8 mouse cellular contexts compared by ENCODE assay signal in genomic region chr9:14379769-14380385, GRCm38 (mm10). TPM values are rescaled to one million over a fixed set of nuclear protein-coding genes. Genes with fewer than 3 reads are reported as not detected.
DNase-seq lines count a peak whose midpoint lies in the region; ATAC-seq and TF ChIP-seq lines count a peak whose summit lies in the region.

No protein-coding gene starts in this region.

- intact Hi-C loops in gastrocnemius, postnatal 36 days (cut with DNase I): no loop called here

- TF ChIP-seq POLR2A in thymus, adult 2 months (IDR thresholded peaks at IDR 0.05; ENCODE audit: control insufficient read depth, extremely low read depth, insufficient read depth, low read length, poor library complexity): no peak
- no peak for TF ChIP-seq POLR2A in limb, embryonic 14.5 days (IDR thresholded peaks at IDR 0.05; ENCODE audit: borderline replicate concordance, extremely low read depth, insufficient read depth, insufficient read length)

- no peak for DNase-seq in frontal cortex, postnatal 10 days (ENCODE audit: low spot score in 2 of 2)
- DNase-seq in thymus, adult 2 months: no peak
- DNase-seq in thymus, postnatal 10 days (ENCODE audit: low spot score in 2 of 2): no peak
- no peak for DNase-seq in limb, embryonic 14.5 days (ENCODE audit: low spot score)
- DNase-seq in yolk sac, embryonic 10.5 days (ENCODE audit: low spot score): peak; percentile 13
- DNase-seq in gastrocnemius, postnatal 36 days: no peak
- no peak for DNase-seq in B cell, adult 2 months

- H3K9ac ChIP-seq in limb, embryonic 14.5 days (ENCODE audit: low read depth, low read length, severe bottlenecking): peak overlapping the region; percentile 79

- peak; percentile 1; the same call in 1 of the 2 replicates for ATAC-seq in frontal cortex, adult (ENCODE audit: low TSS enrichment)
- ATAC-seq in limb, embryonic 14.5 days (ENCODE audit: low FRiP score, low read depth): no peak

- peak overlapping the region; percentile 98 for H3K4me2 ChIP-seq in limb, embryonic 14.5 days (replicated peaks; ENCODE audit: low read depth, low read length, severe bottlenecking)

- H3K9me3 ChIP-seq in limb, embryonic 14.5 days (ENCODE audit: control insufficient read depth, low read length): no peaks in the 10 kb centered on the region

- no peaks in the 10 kb centered on the region; the same call in 1 of the 2 replicates for H3K27me3 ChIP-seq in thymus, adult 2 months (ENCODE audit: control insufficient read depth, insufficient read depth, low read length)
- H3K27me3 ChIP-seq in limb, embryonic 14.5 days (ENCODE audit: control insufficient read depth, insufficient read depth, low read length): no peaks in the 10 kb centered on the region

- peaks cover 8% of the 10 kb centered on the region for H3K4me1 ChIP-seq in thymus, adult 2 months (replicated peaks; ENCODE audit: control insufficient read depth, insufficient read depth, low read length)
- peaks cover 5% of the 10 kb centered on the region; the same call in 1 of the 2 replicates for H3K4me1 ChIP-seq in limb, embryonic 14.5 days (ENCODE audit: control insufficient read depth, insufficient read depth, low read length)

- H3K4me3 ChIP-seq in thymus, adult 2 months (ENCODE audit: control insufficient read depth, insufficient read depth, low read length): peak overlapping the region; percentile 57
- H3K4me3 ChIP-seq in limb, embryonic 14.5 days (replicated peaks; ENCODE audit: low read length): peak overlapping the region; percentile 71

- no peak overlapping the region for H3K27ac ChIP-seq in thymus, adult 2 months (ENCODE audit: control insufficient read depth, insufficient read depth, low read length)
- no peak overlapping the region for H3K27ac ChIP-seq in limb, embryonic 14.5 days (replicated peaks; ENCODE audit: low read depth, low read length)

- TF ChIP-seq CTCF in thymus, adult 2 months (IDR thresholded peaks at IDR 0.05; ENCODE audit: borderline replicate concordance, control insufficient read depth, extremely low read depth, insufficient read depth, low read length, poor library complexity): no peak

- WGBS in thymus, adult 2 months: 63% methylated on average over 8 of the region's 8 CpGs
- 25% methylated on average over 8 of the region's 8 CpGs for WGBS in limb, embryonic 14.5 days

- H3K36me3 ChIP-seq in thymus, adult 2 months (ENCODE audit: control insufficient read depth, insufficient read depth, low read length): no peaks in the 10 kb centered on the region
- no peaks in the 10 kb centered on the region for H3K36me3 ChIP-seq in limb, embryonic 14.5 days (ENCODE audit: control insufficient read depth, insufficient read depth, low read length)

RNA-seq across cellular contexts. Expression of gene Endod1, which starts 1.4 kb away (rescaled TPM):
- 62.3 and 64.2 TPM in 2 replicates for polyA plus RNA-seq in thymus, adult 2 months (2012; rRNA removed)
- 9.0 and 14.9 TPM in 2 replicates for polyA plus RNA-seq in limb, embryonic 14.5 days (2012; rRNA removed)
- polyA plus RNA-seq in limb, embryonic 14.5 days (2014; fragmentation: Nextera tagmentation; extraction: Ambion mirVana): 16.5 and 17.1 TPM in 2 replicates
- total RNA-seq in gastrocnemius, postnatal 36 days (2021): 1 to 10 TPM; 3.0 to 4.8 TPM
